Mouse (Mus musculus): ENCODE measurements around the gene Aldh5a1.

DNA sequence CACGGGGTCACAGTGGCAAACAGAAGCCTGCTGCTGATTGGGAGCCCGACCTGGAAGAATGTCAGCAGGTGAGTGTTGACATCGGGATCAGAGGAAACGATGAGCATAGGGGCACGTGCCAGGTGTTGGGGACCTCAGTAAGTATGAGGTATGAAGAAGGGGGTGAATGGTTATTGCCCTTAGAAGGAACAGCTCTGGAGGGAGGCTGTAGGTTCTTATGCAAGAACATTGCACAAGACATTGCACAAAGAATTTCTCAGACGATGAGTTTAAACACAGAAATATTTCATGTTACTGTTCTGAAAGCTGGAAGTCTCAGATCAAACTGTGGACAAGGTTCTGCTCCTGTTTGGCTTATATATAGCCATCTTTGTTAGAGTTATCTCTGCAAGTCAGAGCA lies 43.6 kb upstream of the Aldh5a1 start:
- TF ChIP-seq CTCF (IDR thresholded peaks at IDR 0.05) (no peak), POLR2A (IDR thresholded peaks at IDR 0.05; ENCODE audit: insufficient read depth, low read depth, low read length) (no peak), EP300 (IDR thresholded peaks at IDR 0.05; ENCODE audit: insufficient read depth, low read depth, low read length) (no peak)
